Mouse (Mus musculus): ENCODE results near the gene 1520401A03Rik. TPM values are rescaled to one million over a fixed set of nuclear protein-coding genes. Genes with fewer than 3 reads are reported as not detected.

1520401A03Rik gene
- polyA plus RNA-seq, 1 experiment from 2014 or later: 0.30 TPM

GRCm38 (mm10) chr17:23675564-23676281 lies 46.9 kb downstream of the 1520401A03Rik start:
- Histone ChIP-seq H3K4me1 (replicated peaks; ENCODE audit: insufficient read depth, low read length) (peaks cover 26% of the 10 kb centered on the region), H3K27me3 (ENCODE audit: insufficient read depth, low read length) (peaks cover 10% of the 10 kb centered on the region; the same call in 1 of the 2 replicates), H3K36me3 (ENCODE audit: insufficient read depth, low read length) (no peaks in the 10 kb centered on the region), H3K27ac (peak overlapping the region; percentile 72; the same call in 1 of the 2 replicates), H3K9ac (ENCODE audit: low read depth, low read length) (peak overlapping the region; percentile 47; the same call in 1 of the 2 replicates), H3K9me3 (replicated peaks; ENCODE audit: low read length) (no peaks in the 10 kb centered on the region), H3K4me2 (ENCODE audit: low read length) (peak overlapping the region; percentile 93), H3K4me3 (replicated peaks; ENCODE audit: low read depth, low read length) (peak overlapping the region; percentile 48)
- DNase-seq (ENCODE audit: low spot score): no peak
- ATAC-seq (replicated peaks; ENCODE audit: low FRiP score, low read depth): no peak
- 17% methylated on average over 15 of the region's 15 CpGs for WGBS
- TF ChIP-seq CTCF (IDR thresholded peaks at IDR 0.05; ENCODE audit: low read depth): peak; percentile 30; the same call in 1 of the 2 replicates

DNA sequence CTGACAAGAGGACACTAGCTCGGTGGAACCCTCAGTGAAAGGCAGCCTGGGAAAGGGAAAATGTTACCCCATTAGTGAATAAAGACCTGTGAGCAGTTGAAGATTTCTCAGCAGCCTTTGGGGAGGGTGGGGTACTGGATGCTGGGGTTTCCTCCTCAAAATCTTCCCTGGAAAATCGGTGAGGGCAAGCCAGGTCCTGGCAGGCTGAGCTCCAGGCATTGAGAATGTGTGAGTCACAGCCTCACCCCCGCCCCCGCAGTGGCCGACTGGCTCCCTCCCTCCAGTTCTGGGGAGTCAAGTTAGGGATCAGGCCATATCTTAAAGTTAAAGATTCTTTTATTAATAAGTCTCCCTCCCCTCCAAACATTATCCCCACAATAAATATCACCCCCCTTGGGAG lies 47.5 kb downstream of the 1520401A03Rik start:
- Histone ChIP-seq H3K9me3 (replicated peaks; ENCODE audit: low read length) (no peaks in the 10 kb centered on the region), H3K27me3 (ENCODE audit: insufficient read depth, low read length) (peaks cover 10% of the 10 kb centered on the region; the same call in 1 of the 2 replicates), H3K4me1 (replicated peaks; ENCODE audit: insufficient read depth, low read length) (peaks cover 23% of the 10 kb centered on the region), H3K27ac (peak overlapping the region; percentile 57; the same call in 1 of the 2 replicates), H3K4me3 (replicated peaks; ENCODE audit: low read depth, low read length) (peak overlapping the region; percentile 7), H3K36me3 (ENCODE audit: insufficient read depth, low read length) (0 out of 2 replicates have a peak, but pooled peaks cover 2% of the 10 kb centered on the region), H3K9ac (ENCODE audit: low read depth, low read length) (0 out of 2 replicates have a peak overlapping the region, but pooled peaks have one; percentile 9), H3K4me2 (ENCODE audit: low read length) (peak overlapping the region; percentile 93)
- TF ChIP-seq CTCF (IDR thresholded peaks at IDR 0.05; ENCODE audit: low read depth): no peak
- DNase-seq (ENCODE audit: low spot score) (no peak), ATAC-seq (replicated peaks; ENCODE audit: low FRiP score, low read depth) (no peak)
- 26% methylated on average over 5 of the region's 5 CpGs for WGBS

DNA sequence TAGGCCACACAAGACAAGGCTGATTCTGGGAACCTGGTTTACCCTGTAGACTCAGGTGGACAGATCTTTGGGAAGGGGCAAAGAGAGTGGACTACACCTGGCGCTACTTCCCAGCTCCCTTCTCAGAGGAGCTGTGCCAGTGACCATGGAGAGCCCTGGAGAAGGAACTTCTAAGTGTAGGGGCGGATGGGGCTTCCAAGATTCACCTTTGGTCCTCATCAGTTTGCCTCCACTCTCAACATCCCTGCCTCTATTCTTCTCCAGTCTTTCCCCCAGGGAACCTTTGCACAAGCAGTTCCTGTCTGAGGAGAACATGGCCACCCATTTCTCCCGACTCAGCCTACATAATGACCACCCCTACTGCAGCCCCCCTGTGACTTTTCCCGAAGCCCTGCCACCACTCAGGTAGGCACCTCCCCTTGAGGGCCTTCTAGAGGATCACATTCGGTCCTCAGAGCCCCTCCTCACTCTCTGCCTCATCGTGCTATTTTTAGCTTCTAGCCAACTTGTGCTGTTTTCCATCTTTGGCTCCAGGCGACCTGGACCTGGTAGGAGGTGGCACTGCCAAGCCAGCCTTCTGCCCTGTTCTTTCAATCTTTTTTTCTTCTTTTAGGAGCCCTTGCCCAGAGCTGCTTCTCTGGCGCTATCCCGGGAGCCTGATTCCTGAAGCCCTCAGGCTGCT lies 48.2 kb downstream of the 1520401A03Rik start:
- no peak for TF ChIP-seq CTCF (IDR thresholded peaks at IDR 0.05; ENCODE audit: low read depth)
- ATAC-seq (replicated peaks; ENCODE audit: low FRiP score, low read depth): no peak
- peaks cover 3% of the 10 kb centered on the region; the same call in 1 of the 2 replicates for H3K27me3 ChIP-seq (ENCODE audit: insufficient read depth, low read length)
- peak overlapping the region; percentile 93 for H3K4me2 ChIP-seq (ENCODE audit: low read length)
- peak overlapping the region; percentile 64 for H3K9ac ChIP-seq (ENCODE audit: low read depth, low read length)
- no peaks in the 10 kb centered on the region for H3K9me3 ChIP-seq (replicated peaks; ENCODE audit: low read length)
- peak overlapping the region; percentile 82 for H3K27ac ChIP-seq
- peak overlapping the region; percentile 69 for H3K4me3 ChIP-seq (replicated peaks; ENCODE audit: low read depth, low read length)
- 35% methylated on average over 9 of the region's 9 CpGs for WGBS
- peaks cover 23% of the 10 kb centered on the region for H3K4me1 ChIP-seq (replicated peaks; ENCODE audit: insufficient read depth, low read length)
- H3K36me3 ChIP-seq (ENCODE audit: insufficient read depth, low read length): 0 out of 2 replicates have a peak, but pooled peaks cover 7% of the 10 kb centered on the region
- no peak for DNase-seq (ENCODE audit: low spot score)

DNA sequence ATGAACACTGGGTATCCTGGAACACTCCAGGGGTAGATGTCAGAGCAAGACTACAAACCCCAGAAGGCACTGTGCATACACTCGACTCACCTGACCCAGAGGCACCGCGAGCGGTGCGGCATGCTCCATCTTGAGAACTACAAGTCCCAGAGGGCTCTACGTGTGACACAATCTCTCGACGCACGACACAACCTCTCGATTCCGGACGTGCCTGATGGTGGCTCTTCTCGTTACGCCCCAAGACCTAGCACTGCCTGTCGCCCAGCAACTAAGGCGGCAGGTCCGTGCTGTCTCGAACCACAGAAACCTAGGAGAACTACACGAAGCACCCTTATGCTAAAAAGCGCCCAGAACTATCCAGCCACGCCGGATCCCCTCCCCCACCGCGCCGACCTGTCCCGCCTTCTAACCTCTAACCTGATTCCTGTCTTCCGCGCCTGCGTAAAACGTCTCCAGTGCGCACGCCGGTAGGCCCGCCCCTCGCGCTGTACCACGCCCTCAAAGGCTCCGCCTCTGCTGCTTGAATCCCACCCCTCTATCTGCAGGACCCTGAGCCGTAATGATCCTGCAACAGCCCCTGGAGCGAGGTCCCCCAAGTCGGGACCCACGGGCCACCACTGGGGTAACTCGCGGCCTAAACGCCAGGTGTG lies 49.0 kb downstream of the 1520401A03Rik start, which contains the start of the genes Hcfc1r1 and Thoc6:
Gene Hcfc1r1, plus strand, starts transcription at position 173 of the 650 bp plus-strand sequence.
Gene Thoc6, minus strand, starts transcription at position 459 of the 650 bp plus-strand sequence.
- ATAC-seq (replicated peaks; ENCODE audit: low FRiP score, low read depth): peak; percentile 92

DNA sequence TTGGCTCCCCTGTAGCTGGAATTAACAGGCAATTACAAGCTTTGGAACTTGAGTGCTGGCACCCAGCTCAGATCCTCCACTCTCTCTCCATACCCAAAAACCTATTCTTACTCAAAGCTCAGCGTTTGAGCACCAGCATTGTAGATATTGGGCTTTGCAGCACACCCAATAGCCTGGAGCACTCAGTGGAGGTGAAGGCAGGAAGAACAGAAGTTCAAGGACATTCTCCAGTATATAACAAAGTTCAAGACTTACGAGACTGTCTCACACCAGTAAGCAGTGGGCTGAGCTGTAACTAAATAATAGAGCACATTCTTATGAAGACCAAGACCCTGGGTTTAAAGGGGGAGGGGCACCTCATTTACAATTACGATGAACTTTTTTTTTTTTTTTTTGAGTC lies 49.8 kb downstream of the 1520401A03Rik start:
- Histone ChIP-seq H3K4me3 (replicated peaks; ENCODE audit: low read depth, low read length) (peak overlapping the region; percentile 69), H3K27me3 (ENCODE audit: insufficient read depth, low read length) (no peaks in the 10 kb centered on the region), H3K9me3 (replicated peaks; ENCODE audit: low read length) (no peaks in the 10 kb centered on the region), H3K9ac (ENCODE audit: low read depth, low read length) (no peak overlapping the region; the same call in 1 of the 2 replicates), H3K4me2 (ENCODE audit: low read length) (peak overlapping the region; percentile 93), H3K36me3 (ENCODE audit: insufficient read depth, low read length) (0 out of 2 replicates have a peak, but pooled peaks cover 20% of the 10 kb centered on the region), H3K4me1 (replicated peaks; ENCODE audit: insufficient read depth, low read length) (peaks cover 23% of the 10 kb centered on the region), H3K27ac (no peak overlapping the region)
- DNase-seq (ENCODE audit: low spot score) (no peak), ATAC-seq (replicated peaks; ENCODE audit: low FRiP score, low read depth) (no peak)
- WGBS: 50% methylated on average over 3 of the region's 3 CpGs
- no peak for TF ChIP-seq CTCF (IDR thresholded peaks at IDR 0.05; ENCODE audit: low read depth)

More for the DNA sequence above, 49.0 kb downstream of the 1520401A03Rik start, which contains the start of the genes Hcfc1r1 and Thoc6:
- Histone ChIP-seq H3K4me2 (ENCODE audit: low read length) (peak within 1 kb of the TSS; percentile 93), H3K36me3 (ENCODE audit: insufficient read depth, low read length) (0 out of 2 replicates have a peak, but pooled peaks cover 14% of the 10 kb centered on the region), H3K9ac (ENCODE audit: low read depth, low read length) (peak within 1 kb of the TSS; percentile 64), H3K27ac (peak within 1 kb of the TSS; percentile 82), H3K27me3 (ENCODE audit: insufficient read depth, low read length) (no peaks in the 10 kb centered on the region), H3K4me1 (replicated peaks; ENCODE audit: insufficient read depth, low read length) (peaks cover 23% of the 10 kb centered on the region), H3K4me3 (replicated peaks; ENCODE audit: low read depth, low read length) (peak within 1 kb of the TSS; percentile 69), H3K9me3 (replicated peaks; ENCODE audit: low read length) (no peaks in the 10 kb centered on the region)
- DNase-seq (ENCODE audit: low spot score): peak; percentile 97
- WGBS: under 1% methylated on average over 45 of the region's 45 CpGs
- TF ChIP-seq CTCF (IDR thresholded peaks at IDR 0.05; ENCODE audit: low read depth): 0 out of 2 replicates have a peak, but pooled peaks have one; percentile 27
